Mouse (Mus musculus): ENCODE data around the gene Krt84. TPM values are rescaled to one million over a fixed set of nuclear protein-coding genes. Genes with fewer than 3 reads are reported as not detected.

Gene Krt84
- not detected for polyA plus RNA-seq (2017; shearing (Covaris generic))

DNA sequence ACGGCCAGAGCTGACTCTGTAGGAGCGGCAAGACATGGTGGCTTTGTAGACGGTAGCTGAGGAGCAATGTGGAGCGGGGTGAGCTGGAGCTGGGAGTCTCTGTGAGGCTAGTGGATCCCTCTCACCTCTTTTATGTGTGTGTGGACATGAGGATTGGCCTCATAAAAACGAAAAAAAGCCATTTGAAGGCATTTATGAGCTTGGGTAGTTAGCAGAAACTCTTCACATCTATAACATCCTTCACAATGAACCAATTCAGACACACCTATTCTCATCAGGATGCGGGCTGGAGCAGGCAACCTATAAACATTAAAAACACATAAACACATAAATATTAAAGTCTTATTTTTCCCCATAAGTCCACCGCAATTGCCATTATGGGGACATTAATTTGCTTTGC is at the start of gene Krt84:
Gene Krt84, minus strand, starts transcription at position 101 of the 400 bp plus-strand sequence.

GRCm38 (mm10) chr15:101573796-101574345 is 41.3 kb upstream of the Krt84 start, which contains the start of gene Krt75:
Gene Krt75 (minus strand): TSS chr15:101573904.

DNA sequence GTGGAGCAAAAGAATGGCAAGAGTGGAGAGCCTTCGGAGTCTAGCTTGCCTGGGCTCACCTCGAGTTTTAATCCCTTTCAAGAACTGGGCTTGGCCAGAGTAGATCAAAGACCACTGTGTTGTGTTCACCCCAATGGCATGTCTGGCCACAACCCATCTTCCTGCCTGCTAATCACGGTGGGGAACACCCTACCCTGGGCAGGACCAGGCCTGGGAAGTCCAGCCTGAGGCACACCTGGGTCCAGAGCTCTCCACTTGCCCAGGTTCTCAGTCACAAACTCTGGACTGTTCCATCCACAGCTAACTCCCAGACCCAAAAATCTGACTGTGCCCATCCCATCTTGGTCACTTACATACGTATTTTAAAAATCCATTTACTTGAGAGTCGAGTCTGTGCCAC is 30.2 kb upstream of the Krt84 start, which contains the start of gene Krt90:
Gene Krt90, minus strand, starts transcription at position 101 of the 400 bp plus-strand sequence.

GRCm38 (mm10) chr15:101550567-101550966 is 17.9 kb upstream of the Krt84 start, which contains the start of gene Krt82:
Gene Krt82 (minus strand): TSS chr15:101550667.

GRCm38 (mm10) chr15:101517161-101517560 is 15.5 kb downstream of the Krt84 start, which contains the start of gene Gm49425:
Gene Gm49425 (minus strand): TSS chr15:101517261.

DNA sequence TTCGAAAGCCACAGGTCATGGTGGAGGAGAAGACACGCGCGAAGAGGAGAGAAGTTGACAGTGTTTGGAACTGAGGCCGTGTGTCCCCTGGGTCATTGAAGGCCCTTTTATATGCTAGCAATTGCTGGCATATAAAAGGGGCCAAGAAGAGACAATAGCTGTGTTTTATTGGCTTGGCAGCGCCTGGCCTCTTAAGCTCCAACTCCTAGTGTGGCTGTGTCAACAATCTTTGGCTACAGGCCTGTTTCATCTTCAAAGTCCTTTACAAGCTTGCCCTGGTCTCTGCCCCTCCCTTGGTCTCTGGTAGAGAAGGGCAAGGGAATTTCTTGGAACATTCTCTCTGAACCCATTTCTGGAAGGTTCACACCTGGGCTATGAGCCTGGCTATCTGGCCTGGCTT is 41.2 kb downstream of the Krt84 start, which contains the start of gene Krt83:
Gene Krt83, minus strand, starts transcription at position 82 of the 400 bp plus-strand sequence.

Other genes with a start within 250 kb of the Krt84 start
- gene Atg101, start 248.5 kb downstream of the Krt84 start, polyA plus RNA-seq (2017; shearing (Covaris generic)): 99.9 TPM
- not detected for gene 6030408B16Rik, start 239.6 kb downstream of the Krt84 start, polyA plus RNA-seq (2017; shearing (Covaris generic))
- gene Krt80, start 162.7 kb downstream of the Krt84 start, polyA plus RNA-seq (2017; shearing (Covaris generic)): not detected
- not detected for gene Krt7, start 121.8 kb downstream of the Krt84 start, polyA plus RNA-seq (2017; shearing (Covaris generic))
- not detected for gene Krt87, start 94.0 kb downstream of the Krt84 start, polyA plus RNA-seq (2017; shearing (Covaris generic))
- gene Krt88, start 85.1 kb downstream of the Krt84 start, polyA plus RNA-seq (2017; shearing (Covaris generic)): not detected
- not detected for gene Krt81, start 69.1 kb downstream of the Krt84 start, polyA plus RNA-seq (2017; shearing (Covaris generic))
- gene Krt86, start 59.3 kb downstream of the Krt84 start, polyA plus RNA-seq (2017; shearing (Covaris generic)): not detected
- not detected for gene Krt83, start 41.3 kb downstream of the Krt84 start, polyA plus RNA-seq (2017; shearing (Covaris generic))
- gene Gm49425, start 15.6 kb downstream of the Krt84 start, polyA plus RNA-seq (2017; shearing (Covaris generic)): not detected
- gene Krt82, start 17.8 kb upstream of the Krt84 start, polyA plus RNA-seq (2017; shearing (Covaris generic)): not detected
- gene Krt90, start 30.1 kb upstream of the Krt84 start, polyA plus RNA-seq (2017; shearing (Covaris generic)): not detected
- 0.10 TPM for gene Krt75, start 41.1 kb upstream of the Krt84 start, polyA plus RNA-seq (2017; shearing (Covaris generic))
- not detected for gene Gm5414, start 95.4 kb upstream of the Krt84 start, polyA plus RNA-seq (2017; shearing (Covaris generic))
- gene Gm5478, start 114.6 kb upstream of the Krt84 start, polyA plus RNA-seq (2017; shearing (Covaris generic)): not detected
- not detected for gene Krt6b, start 147.5 kb upstream of the Krt84 start, polyA plus RNA-seq (2017; shearing (Covaris generic))
- gene Krt6a, start 161.5 kb upstream of the Krt84 start, polyA plus RNA-seq (2017; shearing (Covaris generic)): not detected
- gene Krt5, start 180.1 kb upstream of the Krt84 start, polyA plus RNA-seq (2017; shearing (Covaris generic)): not detected
- gene Krt71, start 210.3 kb upstream of the Krt84 start, polyA plus RNA-seq (2017; shearing (Covaris generic)): not detected